Mouse (Mus musculus): ENCODE measurements at regions not wholly inside any gene's neighbourhood (a gene's known extent, or its start where the extent isn't known, plus 50 kb on each side); places are given as distances from the start of the nearest gene placed in this dataset.

- Histone ChIP-seq H3K27ac (no peak overlapping the region), H3K9ac (no peak overlapping the region), H3K4me2 (no peak overlapping the region), H3K36me3 (ENCODE audit: poor library complexity, severe bottlenecking) (no peaks in the 10 kb centered on the region), H3K4me1 (no peaks in the 10 kb centered on the region), H3K27me3 (no peaks in the 10 kb centered on the region), H3K4me3 (no peak overlapping the region), H3K9me3 (replicated peaks) (no peaks in the 10 kb centered on the region)
- no peak for ATAC-seq
- 82% methylated on average over 10 of the region's 10 CpGs for whole genome bisulfite sequencing
Observed at GRCm38 (mm10) chr13:31397246-31397645, 158.7 kb upstream of the Foxq1 start.

- H3K9me3 ChIP-seq (replicated peaks) = no peaks in the 10 kb centered on the region
- H3K27ac ChIP-seq = no peak overlapping the region
- no peaks in the 10 kb centered on the region for H3K36me3 ChIP-seq (ENCODE audit: poor library complexity, severe bottlenecking)
- no peaks in the 10 kb centered on the region for H3K27me3 ChIP-seq
- H3K4me3 ChIP-seq = no peak overlapping the region
- no peak for ATAC-seq
- no peak overlapping the region for H3K4me2 ChIP-seq
- H3K9ac ChIP-seq = no peak overlapping the region
- no peaks in the 10 kb centered on the region for H3K4me1 ChIP-seq
- WGBS = 95% methylated on average over 2 of the region's 2 CpGs
Observed at GRCm38 (mm10) chr13:31400401-31400800, 155.5 kb upstream of the Foxq1 start.

- WGBS = 81% methylated on average over 2 of the region's 2 CpGs
- H3K36me3 ChIP-seq (ENCODE audit: poor library complexity, severe bottlenecking) = no peaks in the 10 kb centered on the region
- H3K9me3 ChIP-seq (replicated peaks) = no peaks in the 10 kb centered on the region
- no peak overlapping the region for H3K27ac ChIP-seq
- ATAC-seq = no peak
- H3K4me1 ChIP-seq = peaks cover 9% of the 10 kb centered on the region; the same call in 1 of the 2 replicates
- no peak overlapping the region for H3K4me3 ChIP-seq
- H3K9ac ChIP-seq = no peak overlapping the region
- no peaks in the 10 kb centered on the region for H3K27me3 ChIP-seq
- H3K4me2 ChIP-seq = no peak overlapping the region
Observed at GRCm38 (mm10) chr13:31405312-31405711, 150.6 kb upstream of the Foxq1 start.

- Histone ChIP-seq H3K4me3 (no peak overlapping the region; the same call in 1 of the 2 replicates), H3K27me3 (no peaks in the 10 kb centered on the region), H3K4me2 (peak overlapping the region; percentile 32), H3K9me3 (replicated peaks) (no peaks in the 10 kb centered on the region), H3K4me1 (peaks cover 9% of the 10 kb centered on the region; the same call in 1 of the 2 replicates), H3K27ac (peak overlapping the region; percentile 12; the same call in 1 of the 2 replicates), H3K9ac (no peak overlapping the region), H3K36me3 (ENCODE audit: poor library complexity, severe bottlenecking) (no peaks in the 10 kb centered on the region)
- 35% methylated on average over 10 of the region's 10 CpGs for WGBS
- ATAC-seq = peak; percentile 97
Observed at GRCm38 (mm10) chr13:31408439-31409122, 147.4 kb upstream of the Foxq1 start.

- H3K27ac ChIP-seq = no peak overlapping the region; the same call in 1 of the 2 replicates
- peaks cover 9% of the 10 kb centered on the region; the same call in 1 of the 2 replicates for H3K4me1 ChIP-seq
- no peaks in the 10 kb centered on the region for H3K36me3 ChIP-seq (ENCODE audit: poor library complexity, severe bottlenecking)
- H3K9ac ChIP-seq = no peak overlapping the region
- no peaks in the 10 kb centered on the region for H3K9me3 ChIP-seq (replicated peaks)
- 62% methylated on average over 2 of the region's 2 CpGs for WGBS
- H3K4me3 ChIP-seq = no peak overlapping the region
- peak overlapping the region; percentile 32 for H3K4me2 ChIP-seq
- H3K27me3 ChIP-seq = no peaks in the 10 kb centered on the region
- ATAC-seq = no peak; the same call in 1 of the 2 replicates
Observed at GRCm38 (mm10) chr13:31409123-31409513, 146.8 kb upstream of the Foxq1 start.

- Histone ChIP-seq H3K27me3 (no peaks in the 10 kb centered on the region), H3K4me1 (no peaks in the 10 kb centered on the region), H3K27ac (no peak overlapping the region), H3K4me3 (no peak overlapping the region), H3K9me3 (replicated peaks) (no peaks in the 10 kb centered on the region), H3K4me2 (no peak overlapping the region), H3K9ac (no peak overlapping the region), H3K36me3 (ENCODE audit: poor library complexity, severe bottlenecking) (no peaks in the 10 kb centered on the region)
- 93% methylated on average over 5 of the region's 5 CpGs for WGBS
- no peak for ATAC-seq
Observed at GRCm38 (mm10) chr13:31421556-31421955, 134.4 kb upstream of the Foxq1 start.

- Histone ChIP-seq H3K4me1 (no peaks in the 10 kb centered on the region), H3K9ac (no peak overlapping the region), H3K4me2 (no peak overlapping the region), H3K27ac (no peak overlapping the region), H3K27me3 (no peaks in the 10 kb centered on the region), H3K4me3 (no peak overlapping the region), H3K9me3 (replicated peaks) (no peaks in the 10 kb centered on the region), H3K36me3 (ENCODE audit: poor library complexity, severe bottlenecking) (no peaks in the 10 kb centered on the region)
- 87% methylated on average over 3 of the region's 3 CpGs for WGBS
- ATAC-seq = no peak
Observed at GRCm38 (mm10) chr13:31423599-31423998, 132.3 kb upstream of the Foxq1 start.

GRCm38 (mm10) chr13:31425825-31426500 lies 130.0 kb upstream of the Foxq1 start:
- no peak overlapping the region for H3K4me3 ChIP-seq
- 61% methylated on average over 7 of the region's 7 CpGs for WGBS
- H3K4me1 ChIP-seq = no peaks in the 10 kb centered on the region
- H3K9me3 ChIP-seq (replicated peaks) = no peaks in the 10 kb centered on the region
- no peak overlapping the region for H3K9ac ChIP-seq
- no peaks in the 10 kb centered on the region for H3K36me3 ChIP-seq (ENCODE audit: poor library complexity, severe bottlenecking)
- no peak for ATAC-seq
- H3K27ac ChIP-seq = no peak overlapping the region
- no peak overlapping the region for H3K4me2 ChIP-seq
- no peaks in the 10 kb centered on the region for H3K27me3 ChIP-seq

GRCm38 (mm10) chr13:31436434-31436833 lies 119.5 kb upstream of the Foxq1 start:
- Histone ChIP-seq H3K27ac (no peak overlapping the region), H3K9me3 (replicated peaks) (no peaks in the 10 kb centered on the region), H3K4me1 (no peaks in the 10 kb centered on the region), H3K4me3 (no peak overlapping the region), H3K9ac (no peak overlapping the region), H3K27me3 (no peaks in the 10 kb centered on the region), H3K36me3 (ENCODE audit: poor library complexity, severe bottlenecking) (no peaks in the 10 kb centered on the region), H3K4me2 (no peak overlapping the region)
- 91% methylated on average over 7 of the region's 7 CpGs for WGBS
- no peak for ATAC-seq

- no peak overlapping the region for H3K27ac ChIP-seq
- no peak for ATAC-seq
- 72% methylated on average over 9 of the region's 9 CpGs for WGBS
- H3K4me2 ChIP-seq = no peak overlapping the region
- H3K4me3 ChIP-seq = no peak overlapping the region
- H3K27me3 ChIP-seq = no peaks in the 10 kb centered on the region
- H3K9ac ChIP-seq = no peak overlapping the region
- H3K4me1 ChIP-seq = no peaks in the 10 kb centered on the region
- H3K9me3 ChIP-seq (replicated peaks) = no peaks in the 10 kb centered on the region
- no peaks in the 10 kb centered on the region for H3K36me3 ChIP-seq (ENCODE audit: poor library complexity, severe bottlenecking)
Observed at GRCm38 (mm10) chr13:31439761-31440627, 115.9 kb upstream of the Foxq1 start.

GRCm38 (mm10) chr13:31458883-31459282 lies 97.1 kb upstream of the Foxq1 start:
- H3K36me3 ChIP-seq (ENCODE audit: poor library complexity, severe bottlenecking) = no peaks in the 10 kb centered on the region
- H3K9me3 ChIP-seq (replicated peaks) = no peaks in the 10 kb centered on the region
- ATAC-seq = no peak
- H3K4me3 ChIP-seq = no peak overlapping the region
- no peak overlapping the region for H3K9ac ChIP-seq
- H3K27ac ChIP-seq = no peak overlapping the region
- WGBS = 71% methylated on average over 2 of the region's 2 CpGs
- H3K27me3 ChIP-seq = no peaks in the 10 kb centered on the region
- H3K4me1 ChIP-seq = no peaks in the 10 kb centered on the region
- no peak overlapping the region for H3K4me2 ChIP-seq

- no peak overlapping the region for H3K27ac ChIP-seq
- no peaks in the 10 kb centered on the region for H3K9me3 ChIP-seq (replicated peaks)
- no peak overlapping the region for H3K4me3 ChIP-seq
- no peak overlapping the region for H3K9ac ChIP-seq
- H3K27me3 ChIP-seq = no peaks in the 10 kb centered on the region
- no peak overlapping the region for H3K4me2 ChIP-seq
- no peak for ATAC-seq
- no peaks in the 10 kb centered on the region for H3K36me3 ChIP-seq (ENCODE audit: poor library complexity, severe bottlenecking)
- H3K4me1 ChIP-seq = no peaks in the 10 kb centered on the region
- 92% methylated on average over 8 of the region's 8 CpGs for WGBS
Observed at GRCm38 (mm10) chr13:31465141-31465540, 90.8 kb upstream of the Foxq1 start.

Data from forebrain, embryonic 13.5 days (tissue).